Mouse (Mus musculus) MEL (cell line): ENCODE measurements around the gene Pde3a. TPM values are rescaled to one million over a fixed set of nuclear protein-coding genes. Genes with fewer than 3 reads are reported as not detected.
A peak's percentile ranks its signal among the peaks of the same experiment; 100 is the strongest.

Experiments
- DNase-seq: peaks from one replicate; pipeline ENCODE4 v3.0.0; 2011; ENCODE audit warnings: low read depth, low spot score
- H3K27ac ChIP-seq: 2 replicates; pipeline ENCODE4 v1.5.1; 2012; ENCODE audit warnings: low read depth, mild to moderate bottlenecking, control low read depth, low read length, moderate library complexity; ENCODE audit not compliant: control insufficient read depth
- H3K27me3 ChIP-seq, 2 experiments: fragments of 150-350 bp in 1 of 2; sonication (generic) in 1 of 2; 2 replicates each; pipeline ENCODE4 v1.6.1; 2012; ENCODE audit warnings: low read length in 2 of 2, mild to moderate bottlenecking in 2 of 2, improper control_type of control experiment in 1 of 2, moderate library complexity in 1 of 2; ENCODE audit not compliant: insufficient read depth in 2 of 2, control insufficient read depth in 1 of 2
- H3K36me3 ChIP-seq, 2 experiments: 2 replicates each; pipeline ENCODE4 v1.6.1; 2012 to 2014; ENCODE audit warnings: low read length in 2 of 2, improper control_type of control experiment in 1 of 2, inconsistent platforms in 1 of 2, mild to moderate bottlenecking in 1 of 2; ENCODE audit not compliant: insufficient read depth in 2 of 2, control insufficient read depth in 1 of 2
- H3K4me1 ChIP-seq, 2 experiments: fragments of 150-350 bp in 1 of 2; sonication (generic) in 1 of 2; 2 replicates each; pipeline ENCODE4 v1.6.1; 2012; ENCODE audit warnings: low read length in 2 of 2, improper control_type of control experiment in 1 of 2, mild to moderate bottlenecking in 1 of 2; ENCODE audit not compliant: insufficient read depth in 2 of 2, control insufficient read depth in 1 of 2
- H3K4me3 ChIP-seq, 2 experiments: fragments of 150-350 bp in 1 of 2; sonication (generic) in 1 of 2; 2 replicates each; pipeline ENCODE4 v1.5.1; 2012; ENCODE audit warnings: low read depth in 2 of 2, low read length in 2 of 2, mild to moderate bottlenecking in 2 of 2, moderate library complexity in 2 of 2, control low read depth in 1 of 2, improper control_type of control experiment in 1 of 2; ENCODE audit not compliant: control insufficient read depth in 1 of 2, insufficient read depth in 1 of 2
- H3K79me2 ChIP-seq: 2 replicates; pipeline ENCODE4 v1.6.1; 2012; ENCODE audit warnings: mild to moderate bottlenecking, low read length, moderate library complexity; ENCODE audit not compliant: control insufficient read depth, poor library complexity, insufficient read depth
- H3K9ac ChIP-seq: 2 replicates; pipeline ENCODE4 v1.6.1; 2012; ENCODE audit warnings: low read depth, mild to moderate bottlenecking, control low read depth, low read length, moderate library complexity; ENCODE audit not compliant: control insufficient read depth, poor library complexity, severe bottlenecking
- H3K9me3 ChIP-seq: fragments of 150-350 bp; sonication (generic); replicated peaks from 2 replicates; pipeline ENCODE4 v1.6.1; 2012; ENCODE audit warnings: mild to moderate bottlenecking, low read length, improper control_type of control experiment, moderate library complexity; ENCODE audit not compliant: insufficient read depth
- CHD1 ChIP-seq: IDR thresholded peaks from 2 replicates; pipeline ENCODE4 v1.6.1; 2012; ENCODE audit warnings: low read depth, mild to moderate bottlenecking, inconsistent platforms, low read length, improper control_type of control experiment
- CTCF ChIP-seq, 3 experiments: IDR thresholded peaks in 2 of 3; conservative IDR thresholded peaks in 1 of 3; 2 replicates each; pipeline ENCODE4 v1.5.1; 2011 to 2012; ENCODE audit warnings: low read length in 3 of 3, low read depth in 2 of 3, mild to moderate bottlenecking in 2 of 3, improper control_type of control experiment in 1 of 3, inconsistent platforms in 1 of 3, mixed read lengths in 1 of 3, moderate library complexity in 1 of 3; ENCODE audit not compliant: control insufficient read depth in 1 of 3, insufficient read depth in 1 of 3, poor library complexity in 1 of 3, severe bottlenecking in 1 of 3
- ELF1 ChIP-seq: IDR thresholded peaks from 2 replicates; pipeline ENCODE4 v1.6.1; 2014; ENCODE audit warnings: low read depth, mild to moderate bottlenecking, inconsistent platforms, low read length, improper control_type of control experiment, moderate library complexity
- EP300 ChIP-seq, 2 experiments: IDR thresholded peaks; 2 replicates each; pipeline ENCODE4 v1.6.1; 2011; ENCODE audit warnings: improper control_type of control experiment in 2 of 2, low read length in 2 of 2, low read depth in 1 of 2, mild to moderate bottlenecking in 1 of 2
- ETS1 ChIP-seq: IDR thresholded peaks from 2 replicates; pipeline ENCODE4 v1.6.1; 2012; ENCODE audit warnings: low read depth, mild to moderate bottlenecking, inconsistent platforms, low read length, improper control_type of control experiment, moderate library complexity
- GABPA ChIP-seq: IDR thresholded peaks from 2 replicates; pipeline ENCODE4 v1.6.1; 2012; ENCODE audit warnings: low read depth, mild to moderate bottlenecking, inconsistent platforms, low read length, improper control_type of control experiment, moderate library complexity
- JUND ChIP-seq: IDR thresholded peaks from 2 replicates; pipeline ENCODE4 v1.6.1; 2011; ENCODE audit warnings: low read depth, mild to moderate bottlenecking, improper control_type of control experiment, low read length
- KAT2A ChIP-seq: conservative IDR thresholded peaks from 2 replicates; pipeline ENCODE4 v1.6.1; 2012; ENCODE audit warnings: low read depth, low read length, improper control_type of control experiment, inconsistent platforms
- MEF2A ChIP-seq: IDR thresholded peaks from 2 replicates; pipeline ENCODE4 v1.6.1; 2014; ENCODE audit warnings: low read depth, mild to moderate bottlenecking, inconsistent platforms, low read length, improper control_type of control experiment; ENCODE audit not compliant: poor library complexity, insufficient replicate concordance, severe bottlenecking; ENCODE audit errors: extremely low read depth
- NELFE ChIP-seq: IDR thresholded peaks from 2 replicates; pipeline ENCODE4 v1.6.1; 2011; ENCODE audit warnings: low read depth, low read length, improper control_type of control experiment
- NRF1 ChIP-seq: IDR thresholded peaks from 2 replicates; pipeline ENCODE4 v1.6.1; 2014; ENCODE audit warnings: low read depth, mild to moderate bottlenecking, inconsistent platforms, low read length, improper control_type of control experiment, moderate library complexity; ENCODE audit not compliant: poor library complexity, insufficient read depth, severe bottlenecking
- POLR2A ChIP-seq, 2 experiments: IDR thresholded peaks; 2 replicates each; pipeline ENCODE4 v1.6.1; 2011 to 2012; ENCODE audit warnings: low read length in 2 of 2, mild to moderate bottlenecking in 2 of 2, control low read depth in 1 of 2, improper control_type of control experiment in 1 of 2, low read depth in 1 of 2, moderate library complexity in 1 of 2; ENCODE audit not compliant: control insufficient read depth in 1 of 2, insufficient read depth in 1 of 2, poor library complexity in 1 of 2
- POLR2AphosphoS2 ChIP-seq: IDR thresholded peaks from 2 replicates; pipeline ENCODE4 v1.6.1; 2011; ENCODE audit warnings: low read length, improper control_type of control experiment
- RCOR1 ChIP-seq: IDR thresholded peaks from 2 replicates; pipeline ENCODE4 v1.6.1; 2012; ENCODE audit warnings: low read depth, mild to moderate bottlenecking, inconsistent platforms, low read length, improper control_type of control experiment
- TBP ChIP-seq: IDR thresholded peaks from 2 replicates; pipeline ENCODE4 v1.8.0; 2011; ENCODE audit warnings: low read depth, low read length, improper control_type of control experiment
- USF1 ChIP-seq: IDR thresholded peaks from 2 replicates; pipeline ENCODE4 v1.6.1; 2014; ENCODE audit warnings: low read depth, mild to moderate bottlenecking, inconsistent platforms, low read length, improper control_type of control experiment, moderate library complexity
- ZKSCAN1 ChIP-seq: IDR thresholded peaks from 2 replicates; pipeline ENCODE4 v1.6.1; 2012; ENCODE audit warnings: low read depth, mild to moderate bottlenecking, inconsistent platforms, low read length, improper control_type of control experiment, moderate library complexity
- ZMIZ1 ChIP-seq: IDR thresholded peaks from 2 replicates; pipeline ENCODE4 v1.6.1; 2012; ENCODE audit warnings: low read depth, mild to moderate bottlenecking, inconsistent platforms, low read length, improper control_type of control experiment, moderate library complexity
- ZNF384 ChIP-seq: IDR thresholded peaks from 2 replicates; pipeline ENCODE4 v1.6.1; 2012; ENCODE audit warnings: low read depth, mild to moderate bottlenecking, inconsistent platforms, low read length, improper control_type of control experiment
- polyA plus RNA-seq, 2 experiments: library from polyadenylated mRNA; stranded (reverse) in 1 of 2; unstranded in 1 of 2; fragments of >175 nt in 1 of 2; fragments of >200 nt in 1 of 2; gene quantifications; 2 replicates each; pipeline versions ENCODE4 v1.2.1 to v1.2.4; 2012; ENCODE audit warnings: low replicate concordance in 2 of 2, low read depth in 1 of 2; ENCODE audit not compliant: insufficient read length in 2 of 2, insufficient read depth in 1 of 2, missing spikeins in 1 of 2
- total RNA-seq: library from RNA; depleted of rRNA; stranded (reverse); fragments of 300-350 nt; gene quantifications from 2 replicates; pipeline ENCODE4 v1.2.3, GENCODE M21; 2012

Gene Pde3a
- total and polyA plus RNA-seq, 3 experiments = not detected

GRCm38 (mm10) chr6:141447547-141447946, 198.5 kb downstream of the Pde3a start:
- H3K4me3 ChIP-seq = no peak overlapping the region
- no peak overlapping the region for H3K9ac ChIP-seq
- peak; percentile 6 for DNase-seq

DNA sequence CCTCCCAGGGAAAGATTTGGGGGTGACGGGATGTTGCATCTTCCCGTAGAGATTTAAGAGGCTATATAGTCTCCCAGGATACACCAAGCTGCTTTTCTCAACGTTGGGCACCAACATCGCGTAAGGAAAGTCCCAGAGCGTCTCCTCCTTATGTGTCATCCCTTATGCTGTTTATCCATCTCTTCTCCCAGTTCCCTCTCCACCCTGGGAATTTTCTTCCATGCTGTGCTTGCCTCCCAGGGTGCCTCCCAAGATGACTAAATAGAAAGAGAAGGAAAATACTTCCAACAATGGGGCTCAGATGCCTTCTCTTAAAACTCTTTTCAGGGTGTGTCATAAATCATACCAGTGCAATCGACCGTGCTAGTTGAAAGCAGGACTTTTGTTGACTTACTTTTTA, 199.8 kb downstream of the Pde3a start:
- Histone ChIP-seq H3K9me3 (no peaks in the 10 kb centered on the region), H3K36me3 (no peaks in the 10 kb centered on the region), H3K9ac (no peak overlapping the region), H3K4me1 (no peaks in the 10 kb centered on the region), H3K79me2 (no peaks in the 10 kb centered on the region), H3K27ac (no peak overlapping the region)
- TF ChIP-seq KAT2A (no peak), TBP (no peak), ZNF384 (no peak), NRF1 (no peak), MEF2A (no peak), CHD1 (no peak), NELFE (no peak), JUND (no peak), ZKSCAN1 (no peak), CTCF (IDR thresholded peaks at IDR 0.05 in 2 of 3, conservative IDR thresholded peaks at IDR 0.05 in 1 of 3; ENCODE audit: control insufficient read depth in 1 of 3, insufficient read depth in 1 of 3, low read depth in 2 of 3, low read length in 3 of 3, poor library complexity in 1 of 3, severe bottlenecking in 1 of 3) (no peak), ETS1 (no peak), ZMIZ1 (no peak), POLR2A (IDR thresholded peaks at IDR 0.05; ENCODE audit: control insufficient read depth in 1 of 2, insufficient read depth in 1 of 2, low read depth in 1 of 2, low read length in 2 of 2, poor library complexity in 1 of 2) (no peak), EP300 (IDR thresholded peaks at IDR 0.05; ENCODE audit: low read depth in 1 of 2, low read length in 2 of 2) (no peak), USF1 (no peak), ELF1 (no peak), GABPA (no peak)
- TF ChIP-seq, all 39 proteins: peak for 0
- no peak overlapping the region for H3K4me3 ChIP-seq
- DNase-seq = no peak
- H3K27me3 ChIP-seq = no peaks in the 10 kb centered on the region

More at GRCm38 (mm10) chr6:141447547-141447946, 198.5 kb downstream of the Pde3a start:
- Histone ChIP-seq H3K27me3 (no peaks in the 10 kb centered on the region), H3K9me3 (no peaks in the 10 kb centered on the region), H3K79me2 (no peaks in the 10 kb centered on the region), H3K4me1 (no peaks in the 10 kb centered on the region), H3K36me3 (no peaks in the 10 kb centered on the region), H3K27ac (no peak overlapping the region)
- TF ChIP-seq POLR2AphosphoS2 = no peak
- no peak for TF ChIP-seq RCOR1
- TF ChIP-seq CTCF (IDR thresholded peaks at IDR 0.05 in 2 of 3, conservative IDR thresholded peaks at IDR 0.05 in 1 of 3; ENCODE audit: control insufficient read depth in 1 of 3, insufficient read depth in 1 of 3, low read depth in 2 of 3, low read length in 3 of 3, poor library complexity in 1 of 3, severe bottlenecking in 1 of 3) = peak in 2 of 3 experiments; percentile 10 to 25; a peak in 3 of 6 replicates
